Mouse (Mus musculus) cerebellum, adult 2 months (tissue): Measurements from ENCODE around the gene Exd1.

Experiments used
- CTCF ChIP-seq: fragments of 200-500 bp; IDR thresholded peaks from 2 replicates; pipeline ENCODE4 v1.5.1; 2011; ENCODE audit warnings: low read depth, mild to moderate bottlenecking, control low read depth, low read length, moderate library complexity, borderline replicate concordance; ENCODE audit not compliant: insufficient read depth
- POLR2A ChIP-seq: fragments of 200-500 bp; IDR thresholded peaks from 2 replicates; pipeline ENCODE4 v1.6.1; 2011; ENCODE audit warnings: low read length, control low read depth, borderline replicate concordance; ENCODE audit not compliant: insufficient read depth

GRCm38 (mm10) chr2:119548371-119548660 lies 889 bp upstream of the Exd1 start:
- TF ChIP-seq CTCF = no peak
- TF ChIP-seq POLR2A = no peak
